Mouse (Mus musculus): ENCODE results near the gene Gm28038.

DNA sequence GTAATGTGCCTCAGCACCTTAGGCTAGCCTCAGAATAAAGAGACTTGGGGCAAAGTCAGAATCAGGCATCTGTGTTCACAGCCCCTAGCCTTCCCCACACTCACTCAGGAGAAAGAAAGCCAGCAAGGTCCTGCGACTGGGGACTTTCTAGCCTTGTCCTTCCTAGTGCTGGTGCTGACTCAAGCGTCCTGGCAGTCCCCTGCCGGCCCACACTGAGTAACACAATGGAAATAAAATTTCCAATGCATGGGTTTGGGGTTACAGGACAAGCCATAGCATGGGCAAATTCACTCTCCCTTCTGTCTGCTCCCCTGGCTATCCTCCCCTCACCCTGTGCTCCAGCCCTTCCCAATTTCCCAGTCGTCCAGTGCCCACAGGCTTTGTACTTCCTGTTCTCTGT is 12.5 kb upstream of the Gm28038 start:
- TF ChIP-seq CTCF (IDR thresholded peaks at IDR 0.05; ENCODE audit: control insufficient read depth, insufficient read depth, low read length): no peak
- TF ChIP-seq POLR2A (IDR thresholded peaks at IDR 0.05; ENCODE audit: borderline replicate concordance, control insufficient read depth, low read depth, low read length): no peak

All from bone marrow, adult 2 months (tissue).